Mouse (Mus musculus) MEL (cell line): ENCODE data around the gene Uroc1. TPM values are rescaled to one million over a fixed set of nuclear protein-coding genes. Genes with fewer than 3 reads are reported as not detected.
A peak's percentile ranks its signal among the peaks of the same experiment; 100 is the strongest.

Source experiments
- DNase-seq: peaks from one replicate; pipeline ENCODE4 v3.0.0; 2011; ENCODE audit warnings: low read depth, low spot score
- H3K27ac ChIP-seq: 2 replicates; pipeline ENCODE4 v1.5.1; 2012; ENCODE audit warnings: low read depth, mild to moderate bottlenecking, control low read depth, low read length, moderate library complexity; ENCODE audit not compliant: control insufficient read depth
- H3K27me3 ChIP-seq, 2 experiments: fragments of 150-350 bp in 1 of 2; sonication (generic) in 1 of 2; 2 replicates each; pipeline ENCODE4 v1.6.1; 2012; ENCODE audit warnings: low read length in 2 of 2, mild to moderate bottlenecking in 2 of 2, improper control_type of control experiment in 1 of 2, moderate library complexity in 1 of 2; ENCODE audit not compliant: insufficient read depth in 2 of 2, control insufficient read depth in 1 of 2
- H3K36me3 ChIP-seq, 2 experiments: 2 replicates each; pipeline ENCODE4 v1.6.1; 2012 to 2014; ENCODE audit warnings: low read length in 2 of 2, improper control_type of control experiment in 1 of 2, inconsistent platforms in 1 of 2, mild to moderate bottlenecking in 1 of 2; ENCODE audit not compliant: insufficient read depth in 2 of 2, control insufficient read depth in 1 of 2
- H3K4me1 ChIP-seq, 2 experiments: fragments of 150-350 bp in 1 of 2; sonication (generic) in 1 of 2; 2 replicates each; pipeline ENCODE4 v1.6.1; 2012; ENCODE audit warnings: low read length in 2 of 2, improper control_type of control experiment in 1 of 2, mild to moderate bottlenecking in 1 of 2; ENCODE audit not compliant: insufficient read depth in 2 of 2, control insufficient read depth in 1 of 2
- H3K4me3 ChIP-seq, 2 experiments: fragments of 150-350 bp in 1 of 2; sonication (generic) in 1 of 2; 2 replicates each; pipeline ENCODE4 v1.5.1; 2012; ENCODE audit warnings: low read depth in 2 of 2, low read length in 2 of 2, mild to moderate bottlenecking in 2 of 2, moderate library complexity in 2 of 2, control low read depth in 1 of 2, improper control_type of control experiment in 1 of 2; ENCODE audit not compliant: control insufficient read depth in 1 of 2, insufficient read depth in 1 of 2
- H3K79me2 ChIP-seq: 2 replicates; pipeline ENCODE4 v1.6.1; 2012; ENCODE audit warnings: mild to moderate bottlenecking, low read length, moderate library complexity; ENCODE audit not compliant: control insufficient read depth, poor library complexity, insufficient read depth
- H3K9ac ChIP-seq: 2 replicates; pipeline ENCODE4 v1.6.1; 2012; ENCODE audit warnings: low read depth, mild to moderate bottlenecking, control low read depth, low read length, moderate library complexity; ENCODE audit not compliant: control insufficient read depth, poor library complexity, severe bottlenecking
- H3K9me3 ChIP-seq: fragments of 150-350 bp; sonication (generic); replicated peaks from 2 replicates; pipeline ENCODE4 v1.6.1; 2012; ENCODE audit warnings: mild to moderate bottlenecking, low read length, improper control_type of control experiment, moderate library complexity; ENCODE audit not compliant: insufficient read depth
- CHD1 ChIP-seq: IDR thresholded peaks from 2 replicates; pipeline ENCODE4 v1.6.1; 2012; ENCODE audit warnings: low read depth, mild to moderate bottlenecking, inconsistent platforms, low read length, improper control_type of control experiment
- ELF1 ChIP-seq: IDR thresholded peaks from 2 replicates; pipeline ENCODE4 v1.6.1; 2014; ENCODE audit warnings: low read depth, mild to moderate bottlenecking, inconsistent platforms, low read length, improper control_type of control experiment, moderate library complexity
- EP300 ChIP-seq, 2 experiments: IDR thresholded peaks; 2 replicates each; pipeline ENCODE4 v1.6.1; 2011; ENCODE audit warnings: improper control_type of control experiment in 2 of 2, low read length in 2 of 2, low read depth in 1 of 2, mild to moderate bottlenecking in 1 of 2
- GATA1 ChIP-seq: IDR thresholded peaks from 2 replicates; pipeline ENCODE4 v1.6.1; 2011; ENCODE audit warnings: low read depth, low read length, improper control_type of control experiment
- HCFC1 ChIP-seq: IDR thresholded peaks from 2 replicates; pipeline ENCODE4 v1.6.1; 2012; ENCODE audit warnings: low read depth, mild to moderate bottlenecking, inconsistent platforms, low read length, improper control_type of control experiment, moderate library complexity
- JUND ChIP-seq: IDR thresholded peaks from 2 replicates; pipeline ENCODE4 v1.6.1; 2011; ENCODE audit warnings: low read depth, mild to moderate bottlenecking, improper control_type of control experiment, low read length
- KAT2A ChIP-seq: conservative IDR thresholded peaks from 2 replicates; pipeline ENCODE4 v1.6.1; 2012; ENCODE audit warnings: low read depth, low read length, improper control_type of control experiment, inconsistent platforms
- MAFK ChIP-seq: IDR thresholded peaks from 2 replicates; pipeline ENCODE4 v1.6.1; 2011; ENCODE audit warnings: low read depth, mild to moderate bottlenecking, low read length, improper control_type of control experiment, borderline replicate concordance
- MAX ChIP-seq: IDR thresholded peaks from 2 replicates; pipeline ENCODE4 v1.6.1; 2011; ENCODE audit warnings: low read length, improper control_type of control experiment
- MAZ ChIP-seq: IDR thresholded peaks from 2 replicates; pipeline ENCODE4 v1.6.1; 2012; ENCODE audit warnings: low read depth, mild to moderate bottlenecking, inconsistent platforms, low read length, improper control_type of control experiment
- MEF2A ChIP-seq: IDR thresholded peaks from 2 replicates; pipeline ENCODE4 v1.6.1; 2014; ENCODE audit warnings: low read depth, mild to moderate bottlenecking, inconsistent platforms, low read length, improper control_type of control experiment; ENCODE audit not compliant: poor library complexity, insufficient replicate concordance, severe bottlenecking; ENCODE audit errors: extremely low read depth
- MXI1 ChIP-seq: IDR thresholded peaks from 2 replicates; pipeline ENCODE4 v1.6.1; 2011; ENCODE audit warnings: mild to moderate bottlenecking, low read depth, low read length, improper control_type of control experiment
- MYB ChIP-seq: IDR thresholded peaks from 2 replicates; pipeline ENCODE4 v1.6.1; 2011; ENCODE audit warnings: mild to moderate bottlenecking, low read depth, low read length, improper control_type of control experiment
- MYC ChIP-seq: IDR thresholded peaks from 2 replicates; pipeline ENCODE4 v1.6.1; 2011; ENCODE audit warnings: low read depth, mild to moderate bottlenecking, low read length, improper control_type of control experiment, moderate library complexity
- NELFE ChIP-seq: IDR thresholded peaks from 2 replicates; pipeline ENCODE4 v1.6.1; 2011; ENCODE audit warnings: low read depth, low read length, improper control_type of control experiment
- NRF1 ChIP-seq: IDR thresholded peaks from 2 replicates; pipeline ENCODE4 v1.6.1; 2014; ENCODE audit warnings: low read depth, mild to moderate bottlenecking, inconsistent platforms, low read length, improper control_type of control experiment, moderate library complexity; ENCODE audit not compliant: poor library complexity, insufficient read depth, severe bottlenecking
- POLR2A ChIP-seq, 2 experiments: IDR thresholded peaks; 2 replicates each; pipeline ENCODE4 v1.6.1; 2011 to 2012; ENCODE audit warnings: low read length in 2 of 2, mild to moderate bottlenecking in 2 of 2, control low read depth in 1 of 2, improper control_type of control experiment in 1 of 2, low read depth in 1 of 2, moderate library complexity in 1 of 2; ENCODE audit not compliant: control insufficient read depth in 1 of 2, insufficient read depth in 1 of 2, poor library complexity in 1 of 2
- POLR2AphosphoS2 ChIP-seq: IDR thresholded peaks from 2 replicates; pipeline ENCODE4 v1.6.1; 2011; ENCODE audit warnings: low read length, improper control_type of control experiment
- POLR2AphosphoS5 ChIP-seq: IDR thresholded peaks from 2 replicates; pipeline ENCODE4 v1.6.1; 2012; ENCODE audit warnings: low read depth, borderline replicate concordance, mild to moderate bottlenecking, inconsistent platforms, low read length, moderate library complexity, mixed read lengths
- RAD21 ChIP-seq: IDR thresholded peaks from 2 replicates; pipeline ENCODE4 v1.6.1; 2011; ENCODE audit warnings: mild to moderate bottlenecking, low read depth, low read length, improper control_type of control experiment
- SIN3A ChIP-seq: IDR thresholded peaks from 2 replicates; pipeline ENCODE4 v1.6.1; 2012; ENCODE audit warnings: low read length, improper control_type of control experiment, inconsistent platforms
- TBP ChIP-seq: IDR thresholded peaks from 2 replicates; pipeline ENCODE4 v1.8.0; 2011; ENCODE audit warnings: low read depth, low read length, improper control_type of control experiment
- TCF12 ChIP-seq: IDR thresholded peaks from 2 replicates; pipeline ENCODE4 v1.6.1; 2014; ENCODE audit warnings: low read depth, mild to moderate bottlenecking, inconsistent platforms, low read length, improper control_type of control experiment, moderate library complexity
- USF1 ChIP-seq: IDR thresholded peaks from 2 replicates; pipeline ENCODE4 v1.6.1; 2014; ENCODE audit warnings: low read depth, mild to moderate bottlenecking, inconsistent platforms, low read length, improper control_type of control experiment, moderate library complexity
- USF2 ChIP-seq, 2 experiments: IDR thresholded peaks; 2 replicates each; pipeline ENCODE4 v1.6.1; 2011 to 2012; ENCODE audit warnings: improper control_type of control experiment in 2 of 2, low read length in 2 of 2, borderline replicate concordance in 1 of 2, inconsistent platforms in 1 of 2, low read depth in 1 of 2, mild to moderate bottlenecking in 1 of 2; ENCODE audit not compliant: insufficient read depth in 1 of 2
- ZKSCAN1 ChIP-seq: IDR thresholded peaks from 2 replicates; pipeline ENCODE4 v1.6.1; 2012; ENCODE audit warnings: low read depth, mild to moderate bottlenecking, inconsistent platforms, low read length, improper control_type of control experiment, moderate library complexity
- ZMIZ1 ChIP-seq: IDR thresholded peaks from 2 replicates; pipeline ENCODE4 v1.6.1; 2012; ENCODE audit warnings: low read depth, mild to moderate bottlenecking, inconsistent platforms, low read length, improper control_type of control experiment, moderate library complexity
- polyA plus RNA-seq, 2 experiments: library from polyadenylated mRNA; stranded (reverse) in 1 of 2; unstranded in 1 of 2; fragments of >175 nt in 1 of 2; fragments of >200 nt in 1 of 2; gene quantifications; 2 replicates each; pipeline versions ENCODE4 v1.2.1 to v1.2.4; 2012; ENCODE audit warnings: low replicate concordance in 2 of 2, low read depth in 1 of 2; ENCODE audit not compliant: insufficient read length in 2 of 2, insufficient read depth in 1 of 2, missing spikeins in 1 of 2
- total RNA-seq: library from RNA; depleted of rRNA; stranded (reverse); fragments of 300-350 nt; gene quantifications from 2 replicates; pipeline ENCODE4 v1.2.3, GENCODE M21; 2012

Uroc1 gene
- total and polyA plus RNA-seq, 3 experiments: not detected

DNA sequence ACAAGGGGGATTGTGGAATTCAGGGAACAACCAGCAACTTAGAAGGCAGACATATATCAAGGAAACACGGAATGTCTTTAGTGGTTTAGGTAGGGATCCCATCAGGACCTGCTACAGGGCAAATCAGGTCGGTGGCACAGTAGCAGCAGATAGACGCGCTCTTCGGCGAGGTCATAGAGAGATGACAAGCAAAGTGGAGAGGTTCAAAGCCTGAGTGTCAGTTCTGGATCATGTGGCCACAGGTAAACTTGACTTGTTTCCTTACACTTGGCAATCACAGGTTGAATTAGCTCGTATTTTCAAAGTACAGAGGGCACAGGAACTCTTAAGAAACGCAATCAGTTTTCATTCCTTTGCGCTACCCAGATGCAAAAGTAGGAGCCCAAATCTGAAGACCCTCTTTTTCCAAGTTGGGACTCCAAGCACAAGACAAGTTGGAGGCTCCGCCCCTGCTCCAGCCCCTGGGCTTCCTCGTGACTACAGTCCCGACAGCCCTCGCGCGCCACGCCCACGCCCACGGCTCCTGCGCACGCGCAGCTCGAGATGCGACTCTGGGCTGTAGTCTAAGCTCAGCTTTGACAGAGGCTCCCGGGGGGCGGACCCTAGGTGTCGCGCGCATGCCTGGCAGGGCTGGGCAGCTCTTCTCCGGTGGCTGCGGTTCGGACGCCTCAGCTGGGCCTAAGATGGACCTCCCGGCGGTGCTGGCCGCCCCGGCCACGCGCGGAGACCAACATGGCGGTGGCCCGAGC is 36.1 kb downstream of the Uroc1 start, which contains the start of gene Zxdc:
Zxdc (plus strand) TSS at position 517 of the 749 bp plus-strand sequence.
- Histone ChIP-seq H3K4me1 (peaks cover 12 to 25% of the 10 kb centered on the region in 2 experiments), H3K4me3 (peak within 1 kb of the TSS; percentile 76 to 94), H3K9ac (peak within 1 kb of the TSS; percentile 87), H3K36me3 (peaks cover 9 to 30% of the 10 kb centered on the region in 2 experiments), H3K27me3 (peaks cover 0 to 4% of the 10 kb centered on the region in 2 experiments; a peak in 1 of 4 replicates), H3K79me2 (peaks cover 21% of the 10 kb centered on the region), H3K27ac (no peak within 1 kb of the TSS), H3K9me3 (no peaks in the 10 kb centered on the region)
- TF ChIP-seq MXI1: peak; percentile 67; the same call in 1 of the 2 replicates
- no peak for TF ChIP-seq EP300 (IDR thresholded peaks at IDR 0.05; ENCODE audit: low read depth in 1 of 2, low read length in 2 of 2)
- peak; percentile 52; the same call in 1 of the 2 replicates for TF ChIP-seq TCF12
- peak; percentile 63 for TF ChIP-seq MAX
- peak; percentile 51; the same call in 1 of the 2 replicates for TF ChIP-seq MYC
- TF ChIP-seq POLR2AphosphoS2: peak; percentile 76
- peak; percentile 56; the same call in 1 of the 2 replicates for TF ChIP-seq TBP
- no peak for TF ChIP-seq RAD21
- TF ChIP-seq POLR2A (IDR thresholded peaks at IDR 0.05; ENCODE audit: control insufficient read depth in 1 of 2, insufficient read depth in 1 of 2, low read depth in 1 of 2, low read length in 2 of 2, poor library complexity in 1 of 2): peak; percentile 66 to 86
- no peak for TF ChIP-seq GATA1
- no peak for TF ChIP-seq MYB
- no peak for TF ChIP-seq MAFK
- 0 out of 2 replicates have a peak, but pooled peaks have one; percentile 13 for TF ChIP-seq ELF1
- TF ChIP-seq HCFC1: peak; percentile 84
- TF ChIP-seq KAT2A: no peak; the same call in 1 of the 2 replicates
- TF ChIP-seq NRF1: peak; percentile 98
- TF ChIP-seq JUND: no peak
- TF ChIP-seq ZMIZ1: no peak
- TF ChIP-seq ZKSCAN1: no peak
- no peak for TF ChIP-seq MEF2A
- TF ChIP-seq USF2 (IDR thresholded peaks at IDR 0.05; ENCODE audit: borderline replicate concordance in 1 of 2, insufficient read depth in 1 of 2, low read depth in 1 of 2, low read length in 2 of 2): no peak
- peak; percentile 57 for TF ChIP-seq SIN3A
- no peak for TF ChIP-seq CHD1
- peak; percentile 75 for TF ChIP-seq NELFE
- TF ChIP-seq MAZ: no peak
- no peak for TF ChIP-seq POLR2AphosphoS5
- TF ChIP-seq USF1: peak; percentile 84
- DNase-seq: peak; percentile 97
